Mouse (Mus musculus): Measurements from ENCODE around the gene Avpr1b. TPM values are rescaled to one million over a fixed set of nuclear protein-coding genes. Genes with fewer than 3 reads are reported as not detected.
"Not testable (repeated sequence)": the region's sequence is repeated elsewhere in the genome, so short reads cannot be mapped to it uniquely, and the experiment has no call there.

Gene Avpr1b
- total RNA-seq (2022) = not detected

- DNase-seq (ENCODE audit: low spot score in 2 of 2) = no peak
Observed at GRCm38 (mm10) chr1:131598905-131599304, at the start of gene Avpr1b. TSS of gene Avpr1b (plus strand) at chr1:131599239.

GRCm38 (mm10) chr1:131551956-131552355, 47.1 kb upstream of the Avpr1b start:
- DNase-seq (ENCODE audit: low spot score in 2 of 2) = no peak

- no peak for DNase-seq (ENCODE audit: low spot score in 2 of 2)
Observed at GRCm38 (mm10) chr1:131553428-131553827, 45.6 kb upstream of the Avpr1b start.

GRCm38 (mm10) chr1:131555042-131555812, 43.8 kb upstream of the Avpr1b start:
- peak; percentile 51 to 83 for DNase-seq (ENCODE audit: low spot score in 2 of 2)

- DNase-seq (ENCODE audit: low spot score in 2 of 2) = no peak
Observed at GRCm38 (mm10) chr1:131560500-131560899, 38.5 kb upstream of the Avpr1b start.

- no peak for DNase-seq (ENCODE audit: low spot score in 2 of 2)
Observed at GRCm38 (mm10) chr1:131562081-131562480, 37.0 kb upstream of the Avpr1b start.

GRCm38 (mm10) chr1:131566056-131566455, 33.0 kb upstream of the Avpr1b start:
- DNase-seq (ENCODE audit: low spot score in 2 of 2) = not testable (repeated sequence)

GRCm38 (mm10) chr1:131569721-131570120, 29.3 kb upstream of the Avpr1b start:
- no peak for DNase-seq (ENCODE audit: low spot score in 2 of 2)

- DNase-seq (ENCODE audit: low spot score in 2 of 2) = no peak
Observed at GRCm38 (mm10) chr1:131570391-131570790, 28.6 kb upstream of the Avpr1b start.

- no peak for DNase-seq (ENCODE audit: low spot score in 2 of 2)
Observed at GRCm38 (mm10) chr1:131573721-131574120, 25.3 kb upstream of the Avpr1b start.

- DNase-seq (ENCODE audit: low spot score in 2 of 2) = no peak
Observed at GRCm38 (mm10) chr1:131578943-131579680, 19.9 kb upstream of the Avpr1b start.

- DNase-seq (ENCODE audit: low spot score in 2 of 2) = no peak
Observed at GRCm38 (mm10) chr1:131580389-131580788, 18.6 kb upstream of the Avpr1b start.

GRCm38 (mm10) chr1:131583598-131583997, 15.4 kb upstream of the Avpr1b start:
- DNase-seq (ENCODE audit: low spot score in 2 of 2) = no peak

- peak in 1 of 2 experiments; percentile 38 for DNase-seq (ENCODE audit: low spot score in 2 of 2)
Observed at GRCm38 (mm10) chr1:131586836-131587235, 12.2 kb upstream of the Avpr1b start.

- no peak for DNase-seq (ENCODE audit: low spot score in 2 of 2)
Observed at GRCm38 (mm10) chr1:131600314-131600713, 1.3 kb downstream of the Avpr1b start.

GRCm38 (mm10) chr1:131606719-131607118, 7.7 kb downstream of the Avpr1b start:
- DNase-seq (ENCODE audit: low spot score in 2 of 2) = no peak

GRCm38 (mm10) chr1:131612556-131613155, 13.6 kb downstream of the Avpr1b start:
- peak in 1 of 2 experiments; percentile 13 for DNase-seq (ENCODE audit: low spot score in 2 of 2)

- peak; percentile 30 to 32 for DNase-seq (ENCODE audit: low spot score in 2 of 2)
Observed at GRCm38 (mm10) chr1:131613361-131614133, 14.5 kb downstream of the Avpr1b start.

- DNase-seq (ENCODE audit: low spot score in 2 of 2) = no peak
Observed at GRCm38 (mm10) chr1:131614641-131615040, 15.6 kb downstream of the Avpr1b start.

- no peak for DNase-seq (ENCODE audit: low spot score in 2 of 2)
Observed at GRCm38 (mm10) chr1:131616131-131616530, 17.1 kb downstream of the Avpr1b start.

- DNase-seq (ENCODE audit: low spot score in 2 of 2) = no peak
Observed at GRCm38 (mm10) chr1:131616546-131617220, 17.6 kb downstream of the Avpr1b start.

Data from left cerebral cortex, adult 8-10 months (tissue).